Comparison of ENCODE assay signal across 22 mouse cellular contexts in genomic region chr9:102547028-102547354, GRCm38 (mm10). TPM values are rescaled to one million over a fixed set of nuclear protein-coding genes. Genes with fewer than 3 reads are reported as not detected.
DNase-seq lines count a peak whose midpoint lies in the region; ATAC-seq lines count a peak whose summit lies in the region.
"Had no signal": no experiment of that assay in that cellular context is flagged by ENCODE, and none has a peak within 500 bp of the region (broad histone marks: within the 10 kb centered on the region; RNA-seq: fewer than 3 reads in every experiment).

No protein-coding gene starts in this region.

- 0 out of 2 replicates have a peak, but pooled peaks cover 4% of the 10 kb centered on the region for H3K27me3 ChIP-seq in hindbrain, embryonic 14.5 days (ENCODE audit: control insufficient read depth, insufficient read depth, low read length)
- no peaks in the 10 kb centered on the region for H3K27me3 ChIP-seq in hindbrain, embryonic 16.5 days (replicated peaks; ENCODE audit: control insufficient read depth, insufficient read depth, low read length)
- H3K27me3 ChIP-seq in midbrain, embryonic 13.5 days, result peaks cover 55% of the 10 kb centered on the region

- H3K9ac ChIP-seq in hindbrain, embryonic 14.5 days, result no peak overlapping the region
- no peak overlapping the region for H3K9ac ChIP-seq in hindbrain, embryonic 16.5 days (ENCODE audit: low read depth, low read length)
- H3K9ac ChIP-seq in midbrain, embryonic 13.5 days (replicated peaks), result no peak overlapping the region
- H3K9ac ChIP-seq: embryonic facial prominence, embryonic 12.5 days; forebrain, embryonic 15.5 days; heart, embryonic 15.5 days; liver, embryonic 15.5 days; lung, embryonic 15.5 days; neural tube, embryonic 12.5 days had no signal

- no peak overlapping the region for H3K4me2 ChIP-seq in hindbrain, embryonic 14.5 days (replicated peaks)
- H3K4me2 ChIP-seq in hindbrain, embryonic 16.5 days (ENCODE audit: low read length), result no peak overlapping the region
- peak overlapping the region; percentile 69 for H3K4me2 ChIP-seq in midbrain, embryonic 13.5 days (replicated peaks)
- H3K4me2 ChIP-seq: embryonic facial prominence, embryonic 12.5 days; heart, embryonic 15.5 days; liver, embryonic 15.5 days; lung, embryonic 15.5 days; neural tube, embryonic 12.5 days had no signal

- peaks cover 43% of the 10 kb centered on the region for H3K4me1 ChIP-seq in hindbrain, embryonic 14.5 days (replicated peaks; ENCODE audit: control insufficient read depth, insufficient read depth, low read length)
- H3K4me1 ChIP-seq in hindbrain, embryonic 16.5 days (ENCODE audit: control insufficient read depth, insufficient read depth, low read depth, low read length), result peaks cover 34% of the 10 kb centered on the region
- peaks cover 44% of the 10 kb centered on the region for H3K4me1 ChIP-seq in midbrain, embryonic 13.5 days (replicated peaks)
- H3K4me1 ChIP-seq: liver, embryonic 15.5 days had no signal

- no peak overlapping the region for H3K4me3 ChIP-seq in hindbrain, embryonic 14.5 days (replicated peaks; ENCODE audit: low read length)
- H3K4me3 ChIP-seq in hindbrain, embryonic 16.5 days (ENCODE audit: low read length), result no peak overlapping the region
- no peak overlapping the region for H3K4me3 ChIP-seq in midbrain, embryonic 13.5 days (replicated peaks)
- H3K4me3 ChIP-seq: embryonic facial prominence, embryonic 12.5 days; forebrain, embryonic 15.5 days; heart, embryonic 15.5 days; limb, embryonic 10.5 days; liver, embryonic 15.5 days; lung, embryonic 15.5 days; megakaryocyte, embryonic 14.5 days; neural tube, embryonic 12.5 days had no signal

- DNase-seq in embryo, embryonic 10.5 days (ENCODE audit: low spot score), result peak; percentile 6
- DNase-seq in embryo, embryonic 10 days (ENCODE audit: low spot score), result no peak
- DNase-seq in hindbrain, embryonic 14.5 days (ENCODE audit: low spot score), result peak; percentile 25
- DNase-seq in retina, postnatal 1 day, result peak; percentile 55
- DNase-seq: adrenal gland, postnatal 14 days; cerebellum, adult 9-11 months; heart, postnatal 36 days; kidney, adult 8-10 months; kidney, postnatal 10 days; liver; lung, postnatal 36 days had no signal

- H3K27ac ChIP-seq in hindbrain, embryonic 14.5 days, result no peak overlapping the region
- no peak overlapping the region for H3K27ac ChIP-seq in hindbrain, embryonic 16.5 days (ENCODE audit: low read depth, low read length)
- H3K27ac ChIP-seq in midbrain, embryonic 13.5 days, result peak overlapping the region; percentile 22; the same call in 1 of the 2 replicates
- H3K27ac ChIP-seq: embryonic facial prominence, embryonic 12.5 days; heart, embryonic 15.5 days; limb, embryonic 10.5 days; liver, embryonic 15.5 days; lung, embryonic 15.5 days; neural tube, embryonic 12.5 days had no signal

- no peaks in the 10 kb centered on the region for H3K36me3 ChIP-seq in hindbrain, embryonic 14.5 days (replicated peaks; ENCODE audit: control insufficient read depth, insufficient read depth)
- no peaks in the 10 kb centered on the region for H3K36me3 ChIP-seq in hindbrain, embryonic 16.5 days (ENCODE audit: control insufficient read depth, insufficient read depth, low read length)
- no peaks in the 10 kb centered on the region for H3K36me3 ChIP-seq in midbrain, embryonic 13.5 days
- H3K36me3 ChIP-seq: embryonic facial prominence, embryonic 12.5 days; forebrain, embryonic 15.5 days; heart, embryonic 15.5 days; limb, embryonic 10.5 days; liver, embryonic 15.5 days; lung, embryonic 15.5 days; neural tube, embryonic 12.5 days had no signal

- H3K9me3 ChIP-seq in hindbrain, embryonic 14.5 days (ENCODE audit: control insufficient read depth, low read length), result no peaks in the 10 kb centered on the region
- H3K9me3 ChIP-seq in hindbrain, embryonic 16.5 days (ENCODE audit: control insufficient read depth, low read length), result no peaks in the 10 kb centered on the region
- no peaks in the 10 kb centered on the region for H3K9me3 ChIP-seq in midbrain, embryonic 13.5 days
- H3K9me3 ChIP-seq: embryonic facial prominence, embryonic 12.5 days; forebrain, embryonic 15.5 days; heart, embryonic 15.5 days; limb, embryonic 10.5 days; liver, embryonic 15.5 days; lung, embryonic 15.5 days; neural tube, embryonic 12.5 days had no signal

- no peak for ATAC-seq in hindbrain, embryonic 14.5 days (ENCODE audit: low FRiP score)
- no peak for ATAC-seq in hindbrain, embryonic 16.5 days
- ATAC-seq in midbrain, embryonic 13.5 days, result no peak
- no peak for ATAC-seq in activated CD4-positive, CD25-positive, alpha-beta regulatory T cell, adult 4 months
- ATAC-seq: forebrain, embryonic 15.5 days had no signal

- 27% methylated on average over 7 of the region's 7 CpGs for WGBS in hindbrain, embryonic 14.5 days
- WGBS in hindbrain, embryonic 16.5 days, result 33% methylated on average over 7 of the region's 7 CpGs
- 28% methylated on average over 7 of the region's 7 CpGs for WGBS in midbrain, embryonic 13.5 days

RNA-seq across cellular contexts. Expression of gene Ky, which starts 41.4 kb away (rescaled TPM):
- 0.92 and 1.4 TPM in 2 replicates for polyA plus RNA-seq in hindbrain, embryonic 14.5 days (2014; fragmentation: Nextera tagmentation; extraction: Ambion mirVana)
- 1.1 TPM in 2 replicates for polyA plus RNA-seq in hindbrain, embryonic 16.5 days (2015; fragmentation: Nextera tagmentation; extraction: Ambion mirVana)
- polyA plus RNA-seq in midbrain, embryonic 13.5 days (2015; fragmentation: Nextera tagmentation; extraction: Ambion mirVana), result 0.17 and 0.32 TPM in 2 replicates
- under 1 TPM in 1 of 2 experiments, not detected in 1; 0.09 TPM for polyA plus RNA-seq in activated CD4-positive, CD25-positive, alpha-beta regulatory T cell, adult 4 months (2017; shearing (Covaris generic))
